Comparison of ENCODE assay signal across 20 mouse cellular contexts in the genomic region with DNA sequence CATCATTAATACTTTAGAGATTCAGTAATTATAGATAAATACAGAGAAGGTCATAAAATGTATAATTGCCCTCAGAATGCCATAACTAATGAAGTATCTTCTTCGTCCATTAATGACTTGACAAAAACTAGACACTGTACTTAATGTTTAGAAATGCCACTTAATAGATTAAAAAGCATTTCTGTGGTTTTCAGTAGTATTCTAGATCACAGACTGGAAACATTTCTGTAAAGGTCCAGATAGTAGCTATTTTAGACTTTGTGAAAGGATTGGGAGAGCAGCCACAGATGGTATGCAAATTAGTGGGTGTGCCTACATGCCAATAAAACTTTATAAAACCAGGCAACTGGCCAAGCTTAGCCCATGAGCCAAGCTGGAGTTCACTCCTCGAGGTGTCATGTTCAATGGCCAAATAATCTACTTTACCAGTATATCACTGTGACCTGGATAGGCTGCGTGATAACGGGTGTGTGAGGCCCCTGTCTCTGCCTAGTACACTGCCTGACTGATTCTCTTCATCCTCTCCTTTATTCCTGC.
DNase-seq lines count a peak whose midpoint lies in the region; ATAC-seq and TF ChIP-seq lines count a peak whose summit lies in the region.
"Had no signal": no experiment of that assay in that cellular context is flagged by ENCODE, and none has a peak within 500 bp of the region (broad histone marks: within the 10 kb centered on the region; RNA-seq: fewer than 3 reads in every experiment).

No protein-coding gene starts in this region.

- no peaks in the 10 kb centered on the region for H3K36me3 ChIP-seq in forebrain, embryonic 14.5 days (ENCODE audit: control insufficient read depth, insufficient read depth, low read length)
- no peaks in the 10 kb centered on the region for H3K36me3 ChIP-seq in forebrain, embryonic 11.5 days (ENCODE audit: control insufficient read depth, insufficient read depth, low read length)
- H3K36me3 ChIP-seq in hindbrain, postnatal 0 days (ENCODE audit: insufficient read depth, low read length), result no peaks in the 10 kb centered on the region
- no peaks in the 10 kb centered on the region for H3K36me3 ChIP-seq in hindbrain, embryonic 14.5 days (replicated peaks; ENCODE audit: control insufficient read depth, insufficient read depth)
- H3K36me3 ChIP-seq in limb, embryonic 14.5 days (ENCODE audit: control insufficient read depth, insufficient read depth, low read length), result no peaks in the 10 kb centered on the region
- H3K36me3 ChIP-seq in limb, embryonic 10.5 days, result no peaks in the 10 kb centered on the region
- H3K36me3 ChIP-seq: embryonic facial prominence, embryonic 12.5 days; heart, embryonic 10.5 days; hindbrain, embryonic 12.5 days; liver, embryonic 12.5 days; midbrain, embryonic 10.5 days had no signal

- no peak overlapping the region for H3K9ac ChIP-seq in forebrain, embryonic 14.5 days (ENCODE audit: low read length)
- H3K9ac ChIP-seq in forebrain, embryonic 11.5 days (ENCODE audit: low read length), result no peak overlapping the region
- H3K9ac ChIP-seq in hindbrain, postnatal 0 days (replicated peaks; ENCODE audit: low read length), result no peak overlapping the region
- no peak overlapping the region for H3K9ac ChIP-seq in hindbrain, embryonic 14.5 days
- no peak overlapping the region for H3K9ac ChIP-seq in limb, embryonic 14.5 days (ENCODE audit: low read depth, low read length, severe bottlenecking)
- H3K9ac ChIP-seq: embryonic facial prominence, embryonic 12.5 days; hindbrain, embryonic 12.5 days; liver, embryonic 12.5 days had no signal

- no peak for TF ChIP-seq POLR2A in limb, embryonic 14.5 days (IDR thresholded peaks at IDR 0.05; ENCODE audit: borderline replicate concordance, extremely low read depth, insufficient read depth, insufficient read length)

- 41% methylated on average over 4 of the region's 4 CpGs for WGBS in forebrain, embryonic 14.5 days
- 81% methylated on average over 4 of the region's 4 CpGs for WGBS in forebrain, embryonic 11.5 days
- WGBS in hindbrain, postnatal 0 days, result 52% methylated on average over 4 of the region's 4 CpGs
- WGBS in hindbrain, embryonic 14.5 days, result 71% methylated on average over 4 of the region's 4 CpGs
- 39% methylated on average over 4 of the region's 4 CpGs for WGBS in limb, embryonic 14.5 days
- 82% methylated on average over 4 of the region's 4 CpGs for WGBS in limb, embryonic 10.5 days

- DNase-seq in forebrain, embryonic 14.5 days (ENCODE audit: low spot score), result peak; percentile 74
- no peak for DNase-seq in forebrain, embryonic 11.5 days (ENCODE audit: low spot score)
- DNase-seq in hindbrain, postnatal 0 days (ENCODE audit: low spot score), result peak; percentile 13
- no peak for DNase-seq in hindbrain, embryonic 14.5 days (ENCODE audit: low spot score)
- DNase-seq in limb, embryonic 14.5 days (ENCODE audit: low spot score), result peak; percentile 67
- DNase-seq in limb, embryonic 10.5 days (ENCODE audit: low spot score), result no peak
- DNase-seq in NIH3T3 (ENCODE audit: low read depth), result peak; percentile 10
- no peak for DNase-seq in ovary, postnatal 14 days (ENCODE audit: low spot score)
- DNase-seq: cerebellum, adult 11 months; kidney, postnatal 4 days; spleen, adult 18-20 months; thymus, postnatal 25 days had no signal

- no peak for TF ChIP-seq CTCF in hindbrain, postnatal 0 days (IDR thresholded peaks at IDR 0.05; ENCODE audit: low read depth)

- H3K27ac ChIP-seq in forebrain, embryonic 14.5 days (ENCODE audit: low read depth, low read length), result no peak overlapping the region
- H3K27ac ChIP-seq in forebrain, embryonic 11.5 days (ENCODE audit: low read depth, low read length), result no peak overlapping the region
- no peak overlapping the region for H3K27ac ChIP-seq in hindbrain, postnatal 0 days
- H3K27ac ChIP-seq in hindbrain, embryonic 14.5 days, result no peak overlapping the region
- no peak overlapping the region for H3K27ac ChIP-seq in limb, embryonic 14.5 days (replicated peaks; ENCODE audit: low read depth, low read length)
- H3K27ac ChIP-seq in limb, embryonic 10.5 days, result no peak overlapping the region
- H3K27ac ChIP-seq: embryonic facial prominence, embryonic 12.5 days; heart, embryonic 10.5 days; hindbrain, embryonic 12.5 days; liver, embryonic 12.5 days; midbrain, embryonic 10.5 days; stomach, postnatal 0 days had no signal

- no peaks in the 10 kb centered on the region for H3K27me3 ChIP-seq in forebrain, embryonic 14.5 days (replicated peaks; ENCODE audit: control insufficient read depth, insufficient read depth, low read length)
- no peaks in the 10 kb centered on the region for H3K27me3 ChIP-seq in forebrain, embryonic 11.5 days (ENCODE audit: control insufficient read depth, insufficient read depth, low read length)
- H3K27me3 ChIP-seq in hindbrain, postnatal 0 days (ENCODE audit: insufficient read depth, low read length), result no peaks in the 10 kb centered on the region
- no peaks in the 10 kb centered on the region for H3K27me3 ChIP-seq in hindbrain, embryonic 14.5 days (ENCODE audit: control insufficient read depth, insufficient read depth, low read length)
- H3K27me3 ChIP-seq in limb, embryonic 14.5 days (ENCODE audit: control insufficient read depth, insufficient read depth, low read length), result no peaks in the 10 kb centered on the region
- no peaks in the 10 kb centered on the region for H3K27me3 ChIP-seq in limb, embryonic 10.5 days (ENCODE audit: low read depth, poor library complexity, severe bottlenecking)
- H3K27me3 ChIP-seq: embryonic facial prominence, embryonic 12.5 days; hindbrain, embryonic 12.5 days; liver, embryonic 12.5 days had no signal

- H3K4me3 ChIP-seq in forebrain, embryonic 14.5 days (ENCODE audit: low read depth, low read length), result no peak overlapping the region
- no peak overlapping the region for H3K4me3 ChIP-seq in forebrain, embryonic 11.5 days (ENCODE audit: low read depth, low read length)
- no peak overlapping the region for H3K4me3 ChIP-seq in hindbrain, postnatal 0 days (ENCODE audit: low read length)
- no peak overlapping the region for H3K4me3 ChIP-seq in hindbrain, embryonic 14.5 days (replicated peaks; ENCODE audit: low read length)
- no peak overlapping the region for H3K4me3 ChIP-seq in limb, embryonic 14.5 days (replicated peaks; ENCODE audit: low read length)
- no peak overlapping the region for H3K4me3 ChIP-seq in limb, embryonic 10.5 days
- H3K4me3 ChIP-seq: embryonic facial prominence, embryonic 12.5 days; heart, embryonic 10.5 days; hindbrain, embryonic 12.5 days; liver, embryonic 12.5 days; midbrain, embryonic 10.5 days had no signal

- no peaks in the 10 kb centered on the region for H3K4me1 ChIP-seq in forebrain, embryonic 14.5 days (ENCODE audit: control insufficient read depth, insufficient read depth, low read length)
- no peaks in the 10 kb centered on the region for H3K4me1 ChIP-seq in forebrain, embryonic 11.5 days (replicated peaks; ENCODE audit: control insufficient read depth, insufficient read depth, low read length)
- H3K4me1 ChIP-seq in hindbrain, postnatal 0 days (ENCODE audit: insufficient read depth, low read length), result no peaks in the 10 kb centered on the region
- H3K4me1 ChIP-seq in hindbrain, embryonic 14.5 days (replicated peaks; ENCODE audit: control insufficient read depth, insufficient read depth, low read length), result no peaks in the 10 kb centered on the region
- H3K4me1 ChIP-seq in limb, embryonic 14.5 days (ENCODE audit: control insufficient read depth, insufficient read depth, low read length), result peaks cover 11% of the 10 kb centered on the region
- H3K4me1 ChIP-seq in limb, embryonic 10.5 days, result peaks cover 8% of the 10 kb centered on the region
- H3K4me1 ChIP-seq: liver, embryonic 12.5 days; midbrain, embryonic 10.5 days had no signal

- no peaks in the 10 kb centered on the region for H3K9me3 ChIP-seq in forebrain, embryonic 14.5 days (replicated peaks; ENCODE audit: control insufficient read depth, low read length)
- H3K9me3 ChIP-seq in forebrain, embryonic 11.5 days (ENCODE audit: control insufficient read depth, low read length), result no peaks in the 10 kb centered on the region
- H3K9me3 ChIP-seq in hindbrain, postnatal 0 days (ENCODE audit: low read length), result no peaks in the 10 kb centered on the region
- H3K9me3 ChIP-seq in hindbrain, embryonic 14.5 days (ENCODE audit: control insufficient read depth, low read length), result no peaks in the 10 kb centered on the region
- no peaks in the 10 kb centered on the region for H3K9me3 ChIP-seq in limb, embryonic 14.5 days (ENCODE audit: control insufficient read depth, low read length)
- H3K9me3 ChIP-seq in limb, embryonic 10.5 days (replicated peaks), result no peaks in the 10 kb centered on the region
- H3K9me3 ChIP-seq: embryonic facial prominence, embryonic 12.5 days; heart, embryonic 10.5 days; hindbrain, embryonic 12.5 days; liver, embryonic 12.5 days; midbrain, embryonic 10.5 days had no signal

- H3K4me2 ChIP-seq in forebrain, embryonic 14.5 days (ENCODE audit: low read length), result no peak overlapping the region
- no peak overlapping the region for H3K4me2 ChIP-seq in forebrain, embryonic 11.5 days (ENCODE audit: low read depth, low read length, severe bottlenecking)
- H3K4me2 ChIP-seq in hindbrain, postnatal 0 days (ENCODE audit: low read depth, low read length), result no peak overlapping the region
- H3K4me2 ChIP-seq in hindbrain, embryonic 14.5 days (replicated peaks), result no peak overlapping the region
- no peak overlapping the region for H3K4me2 ChIP-seq in limb, embryonic 14.5 days (replicated peaks; ENCODE audit: low read depth, low read length, severe bottlenecking)
- H3K4me2 ChIP-seq: embryonic facial prominence, embryonic 12.5 days; hindbrain, embryonic 12.5 days; liver, embryonic 12.5 days had no signal

- ATAC-seq in forebrain, embryonic 14.5 days, result peak; percentile 50; the same call in 1 of the 2 replicates
- ATAC-seq in forebrain, embryonic 11.5 days (replicated peaks; ENCODE audit: low FRiP score), result no peak
- no peak for ATAC-seq in hindbrain, postnatal 0 days
- no peak for ATAC-seq in hindbrain, embryonic 14.5 days (ENCODE audit: low FRiP score)
- ATAC-seq in limb, embryonic 14.5 days (ENCODE audit: low FRiP score, low read depth), result no peak
- ATAC-seq: intestine, embryonic 16.5 days; liver, embryonic 12.5 days; lung, postnatal 0 days had no signal

Comparison
In these comparisons a context has a peak if more than half of its experiments do, and no peak if none do; other contexts are left out.
1. DNase-seq: peak in forebrain, embryonic 14.5 days (single experiment), hindbrain, postnatal 0 days (single experiment), limb, embryonic 14.5 days (single experiment) and NIH3T3 (single experiment); none in forebrain, embryonic 11.5 days (single experiment), hindbrain, embryonic 14.5 days (single experiment), limb, embryonic 10.5 days (single experiment) and ovary, postnatal 14 days (single experiment).